Mouse (Mus musculus) ES-E14 (cell line): ENCODE measurements around the gene Vezf1. TPM values are rescaled to one million over a fixed set of nuclear protein-coding genes. Genes with fewer than 3 reads are reported as not detected.

Experiments used
- DNase-seq: peaks from one replicate; pipeline ENCODE4 v3.0.0-alpha.2; 2013; ENCODE audit warnings: low read depth, low spot score
- H3K27ac ChIP-seq: 2 replicates; pipeline ENCODE4 v1.5.1; 2012; ENCODE audit warnings: low read depth, mild to moderate bottlenecking, low read length, moderate library complexity, mixed read lengths; ENCODE audit not compliant: poor library complexity, insufficient read depth, severe bottlenecking
- H3K36me3 ChIP-seq: 2 replicates; pipeline ENCODE4 v1.6.1; 2012; ENCODE audit warnings: mild to moderate bottlenecking, low read length, moderate library complexity, mixed read lengths; ENCODE audit not compliant: control insufficient read depth, poor library complexity, insufficient read depth, severe bottlenecking
- H3K4me1 ChIP-seq, 2 experiments: fragments of 150-350 bp in 1 of 2; sonication (generic) in 1 of 2; 2 replicates each; pipeline ENCODE4 v1.6.1; 2012; ENCODE audit warnings: low read length in 2 of 2, mild to moderate bottlenecking in 1 of 2, mixed read lengths in 1 of 2; ENCODE audit not compliant: control insufficient read depth in 2 of 2, insufficient read depth in 2 of 2, poor library complexity in 1 of 2
- H3K4me3 ChIP-seq, 2 experiments: fragments of 150-350 bp in 1 of 2; sonication (generic) in 1 of 2; 2 replicates each; pipeline ENCODE4 v1.5.1; 2012; ENCODE audit warnings: low read length in 2 of 2, low read depth in 1 of 2, mild to moderate bottlenecking in 1 of 2, mixed read lengths in 1 of 2; ENCODE audit not compliant: insufficient read depth in 1 of 2, poor library complexity in 1 of 2, severe bottlenecking in 1 of 2
- H3K9ac ChIP-seq: 2 replicates; pipeline ENCODE4 v1.6.1; 2012; ENCODE audit warnings: low read depth, mild to moderate bottlenecking, low read length, mixed read lengths; ENCODE audit not compliant: poor library complexity, insufficient read depth, severe bottlenecking
- H3K9me3 ChIP-seq: fragments of 150-350 bp; sonication (generic); 2 replicates; pipeline ENCODE4 v1.6.1; 2012; ENCODE audit warnings: low read depth, mild to moderate bottlenecking, low read length; ENCODE audit not compliant: control insufficient read depth, insufficient read depth
- CHD2 ChIP-seq: IDR thresholded peaks from 2 replicates; pipeline ENCODE4 v1.6.1; 2014; ENCODE audit warnings: mild to moderate bottlenecking, low read depth, low read length, inconsistent platforms
- HCFC1 ChIP-seq: IDR thresholded peaks from 2 replicates; pipeline ENCODE4 v1.6.1; 2012; ENCODE audit warnings: low read length, inconsistent platforms, borderline replicate concordance; ENCODE audit not compliant: insufficient read depth
- MAFK ChIP-seq: IDR thresholded peaks from 2 replicates; pipeline ENCODE4 v1.6.1; 2014; ENCODE audit warnings: mild to moderate bottlenecking, low read depth, low read length, inconsistent platforms; ENCODE audit not compliant: insufficient read depth
- ZC3H11A ChIP-seq: IDR thresholded peaks from 2 replicates; pipeline ENCODE4 v1.6.1; 2012; ENCODE audit warnings: low read depth, mild to moderate bottlenecking, inconsistent platforms, low read length, borderline replicate concordance
- ZNF384 ChIP-seq: IDR thresholded peaks from 2 replicates; pipeline ENCODE4 v1.6.1; 2012; ENCODE audit warnings: low read depth, low read length, inconsistent platforms
- in situ Hi-C, 2 experiments: fragments of 600-800 bp; cut with MboI; formaldehyde crosslinking; loops; one replicate each; pipeline ENCODE4 v1.15.1; 2025; ENCODE audit warnings: low sequenced_read_pairs in 2 of 2, inconsistent platforms in 1 of 2; ENCODE audit not compliant: unreplicated experiment in 2 of 2
- total RNA-seq: library from RNA; depleted of rRNA; stranded (reverse); fragments of 300-350 nt; gene quantifications from 2 replicates; pipeline ENCODE4 v1.2.3, GENCODE M21; 2012

The Vezf1 gene
- total RNA-seq, 1 experiment: 13.2 TPM

DNA sequence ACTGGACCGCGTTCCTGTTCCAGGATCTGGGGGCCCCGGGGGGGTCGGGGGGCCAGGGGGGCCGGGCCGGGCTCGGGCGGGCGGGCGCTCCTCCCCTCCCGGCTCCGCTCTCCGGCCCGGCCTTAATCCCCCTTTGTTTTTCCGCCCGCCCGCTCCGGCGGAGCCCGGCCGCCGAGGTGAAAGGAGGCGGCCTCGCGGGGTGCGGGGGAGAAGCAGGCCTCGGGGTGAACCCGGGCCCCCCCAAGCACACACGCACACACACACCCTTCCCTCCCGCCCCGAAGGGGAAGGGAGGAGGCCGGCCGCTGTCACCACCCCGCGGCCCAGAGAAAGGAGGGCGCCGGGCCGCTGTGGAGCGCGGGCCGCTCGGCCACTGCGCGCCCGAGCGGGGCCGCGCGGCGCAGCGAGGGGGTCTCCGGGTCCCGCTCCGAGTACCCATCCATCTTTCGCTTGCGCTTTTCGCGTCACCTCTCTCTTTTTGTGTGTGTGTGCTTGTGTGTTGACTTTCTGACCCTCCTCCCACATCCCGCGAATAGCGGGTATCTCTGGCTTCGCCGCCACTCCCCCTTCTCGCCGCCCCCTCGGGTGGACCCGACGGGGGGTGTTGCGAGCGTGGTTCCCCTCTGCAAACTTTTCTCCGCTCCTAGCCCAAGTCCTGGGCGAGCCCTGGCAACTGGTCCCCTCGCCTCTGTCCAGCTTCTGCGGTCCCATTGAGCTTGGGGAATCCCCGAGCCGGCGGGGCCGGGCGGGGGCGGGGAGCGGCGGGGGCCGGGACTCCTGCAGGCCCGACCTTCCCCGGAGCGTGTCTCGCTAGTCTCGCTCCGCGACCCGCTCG is 549 bp downstream of the Vezf1 start:
- in situ Hi-C loops: no loop called here

DNA sequence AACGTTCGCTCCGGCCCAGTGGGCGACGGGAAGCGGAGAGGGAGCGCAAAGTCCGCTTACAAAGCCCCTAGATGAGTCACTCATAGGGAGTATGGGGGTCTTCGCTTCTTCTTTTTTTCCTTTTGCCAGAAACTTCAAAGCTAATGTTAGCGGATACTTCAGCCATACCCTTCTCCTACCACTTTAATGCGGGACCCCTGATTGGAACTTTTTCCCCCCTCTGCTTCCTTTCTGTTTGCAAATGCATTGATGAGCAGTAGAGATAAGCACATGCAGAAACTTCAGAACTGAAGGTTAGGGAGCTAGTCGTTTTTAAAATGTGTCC is 1.1 kb downstream of the Vezf1 start:
- peaks cover 6% of the 10 kb centered on the region; the same call in 1 of the 2 replicates for H3K36me3 ChIP-seq
- in situ Hi-C loops: no loop called here
- H3K27ac ChIP-seq: no peak overlapping the region
- peaks cover 4% of the 10 kb centered on the region in 2 experiments; a peak in 2 of 4 replicates for H3K4me1 ChIP-seq
- DNase-seq: no peak
- peak overlapping the region; percentile 43; the same call in 1 of the 2 replicates for H3K9ac ChIP-seq
- no peaks in the 10 kb centered on the region for H3K9me3 ChIP-seq
- no peak for TF ChIP-seq ZC3H11A
- TF ChIP-seq MAFK: no peak
- no peak for TF ChIP-seq ZNF384
- TF ChIP-seq HCFC1: no peak
- no peak for TF ChIP-seq CHD2
- H3K4me3 ChIP-seq: peak overlapping the region; percentile 75 to 91

More for the DNA sequence above, 549 bp downstream of the Vezf1 start:
- peak overlapping the region; percentile 83 for H3K9ac ChIP-seq
- peak overlapping the region; percentile 75 to 91 for H3K4me3 ChIP-seq
- TF ChIP-seq HCFC1 (no peak), MAFK (no peak), CHD2 (no peak), ZC3H11A (no peak), ZNF384 (no peak)
- H3K36me3 ChIP-seq: peaks cover 4% of the 10 kb centered on the region; the same call in 1 of the 2 replicates
- peak overlapping the region; percentile 35; the same call in 1 of the 2 replicates for H3K27ac ChIP-seq
- H3K4me1 ChIP-seq: peaks cover 4% of the 10 kb centered on the region in 2 experiments; a peak in 2 of 4 replicates
- DNase-seq: no peak
- H3K9me3 ChIP-seq: no peaks in the 10 kb centered on the region

DNA sequence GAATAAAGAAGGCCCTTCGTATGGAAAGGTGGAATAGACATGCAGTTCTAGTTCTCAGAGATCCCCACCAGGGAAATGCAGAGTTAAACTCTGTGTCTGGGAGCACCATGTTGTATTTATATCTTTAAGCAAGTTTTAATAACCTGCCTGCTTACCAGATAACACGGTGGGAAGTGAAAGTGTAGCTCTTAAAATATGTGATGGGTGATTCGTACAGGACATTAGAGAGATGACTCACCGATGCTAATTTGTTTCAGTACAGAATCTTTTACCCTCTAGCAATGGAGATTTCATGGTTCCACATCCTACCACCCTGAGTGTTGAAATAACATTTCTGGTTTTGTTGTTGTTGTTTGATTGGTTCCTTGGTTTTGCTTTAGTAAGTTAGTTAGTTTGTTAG is 2.3 kb downstream of the Vezf1 start:
- Histone ChIP-seq H3K4me3 (no peak overlapping the region), H3K4me1 (peaks cover 4 to 5% of the 10 kb centered on the region in 2 experiments; a peak in 3 of 4 replicates), H3K9ac (no peak overlapping the region), H3K27ac (no peak overlapping the region), H3K9me3 (no peaks in the 10 kb centered on the region), H3K36me3 (peaks cover 6% of the 10 kb centered on the region; the same call in 1 of the 2 replicates)
- no peak for DNase-seq
- TF ChIP-seq ZNF384 (no peak), CHD2 (no peak), MAFK (no peak), HCFC1 (no peak), ZC3H11A (no peak)
- in situ Hi-C loops: no loop called here

DNA sequence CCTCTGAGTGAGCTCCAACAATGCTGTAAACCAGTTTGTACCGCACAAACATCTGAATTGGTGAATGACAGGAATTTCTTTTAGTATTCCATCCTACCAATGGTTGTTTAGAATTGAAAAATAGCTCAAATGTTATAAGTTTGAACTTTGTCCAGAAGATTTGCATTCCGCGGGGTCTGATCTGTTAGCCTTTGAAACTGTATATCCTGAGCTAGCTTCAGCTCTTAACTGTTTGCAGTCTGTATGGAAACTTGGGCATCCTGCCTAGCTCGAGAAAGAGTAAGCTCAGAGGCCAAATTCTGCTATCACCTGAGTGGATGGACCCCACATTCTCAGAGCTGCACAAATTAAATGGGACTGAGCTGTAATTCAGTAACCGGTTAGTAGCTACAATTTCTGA is 3.0 kb downstream of the Vezf1 start:
- no peak overlapping the region for H3K9ac ChIP-seq
- H3K36me3 ChIP-seq: peaks cover 8% of the 10 kb centered on the region
- no peak for DNase-seq
- TF ChIP-seq MAFK (no peak), ZNF384 (no peak), ZC3H11A (no peak), HCFC1 (no peak), CHD2 (no peak)
- H3K4me3 ChIP-seq: no peak overlapping the region
- no peaks in the 10 kb centered on the region for H3K9me3 ChIP-seq
- H3K4me1 ChIP-seq: peaks cover 5 to 8% of the 10 kb centered on the region in 2 experiments; a peak in 3 of 4 replicates
- in situ Hi-C loops: no loop called here
- H3K27ac ChIP-seq: no peak overlapping the region
